Mouse (Mus musculus): ENCODE measurements around the gene Fam71d. TPM values are rescaled to one million over a fixed set of nuclear protein-coding genes. Genes with fewer than 3 reads are reported as not detected.

Gene Fam71d
- 0.19 TPM in 1 of 2 replicates, not detected in the other for polyA plus RNA-seq (2014; fragmentation: Nextera tagmentation; extraction: Ambion mirVana)

GRCm38 (mm10) chr12:78691325-78691724 lies at the start of gene Fam71d:
Fam71d (plus strand) TSS chr12:78691535.
- H3K27me3 ChIP-seq (ENCODE audit: control insufficient read depth, insufficient read depth, low read length) = no peaks in the 10 kb centered on the region
- H3K4me1 ChIP-seq (replicated peaks; ENCODE audit: control insufficient read depth, insufficient read depth, low read length) = no peaks in the 10 kb centered on the region
- ATAC-seq (ENCODE audit: low FRiP score) (no peak), DNase-seq (ENCODE audit: low spot score) (no peak)
- H3K9me3 ChIP-seq (ENCODE audit: control insufficient read depth, low read length) = no peaks in the 10 kb centered on the region
- no peaks in the 10 kb centered on the region for H3K36me3 ChIP-seq (ENCODE audit: control insufficient read depth, insufficient read depth, low read length)
- no peak within 1 kb of the TSS for H3K4me2 ChIP-seq (replicated peaks; ENCODE audit: low read depth, low read length)
- no peak within 1 kb of the TSS for H3K27ac ChIP-seq (ENCODE audit: low read depth, low read length)
- H3K4me3 ChIP-seq (ENCODE audit: low read depth, low read length) = no peak within 1 kb of the TSS
- H3K9ac ChIP-seq (ENCODE audit: low read depth, low read length) = no peak within 1 kb of the TSS
- 84% methylated on average over 1 of the region's 1 CpGs for WGBS

- no peak overlapping the region for H3K4me2 ChIP-seq (replicated peaks; ENCODE audit: low read depth, low read length)
- H3K27ac ChIP-seq (ENCODE audit: low read depth, low read length) = no peak overlapping the region
- 80% methylated on average over 2 of the region's 2 CpGs for WGBS
- H3K27me3 ChIP-seq (ENCODE audit: control insufficient read depth, insufficient read depth, low read length) = no peaks in the 10 kb centered on the region
- H3K4me1 ChIP-seq (replicated peaks; ENCODE audit: control insufficient read depth, insufficient read depth, low read length) = no peaks in the 10 kb centered on the region
- no peak overlapping the region for H3K4me3 ChIP-seq (ENCODE audit: low read depth, low read length)
- H3K36me3 ChIP-seq (ENCODE audit: control insufficient read depth, insufficient read depth, low read length) = no peaks in the 10 kb centered on the region
- no peaks in the 10 kb centered on the region for H3K9me3 ChIP-seq (ENCODE audit: control insufficient read depth, low read length)
- no peak overlapping the region for H3K9ac ChIP-seq (ENCODE audit: low read depth, low read length)
- ATAC-seq (ENCODE audit: low FRiP score) = no peak
- no peak for DNase-seq (ENCODE audit: low spot score)
Measured at GRCm38 (mm10) chr12:78643691-78644090, 47.6 kb upstream of the Fam71d start.

GRCm38 (mm10) chr12:78645282-78645681 lies 46.1 kb upstream of the Fam71d start:
- Histone ChIP-seq H3K4me1 (replicated peaks; ENCODE audit: control insufficient read depth, insufficient read depth, low read length) (no peaks in the 10 kb centered on the region), H3K27ac (ENCODE audit: low read depth, low read length) (no peak overlapping the region), H3K9me3 (ENCODE audit: control insufficient read depth, low read length) (no peaks in the 10 kb centered on the region), H3K27me3 (ENCODE audit: control insufficient read depth, insufficient read depth, low read length) (no peaks in the 10 kb centered on the region), H3K4me3 (ENCODE audit: low read depth, low read length) (no peak overlapping the region), H3K4me2 (replicated peaks; ENCODE audit: low read depth, low read length) (no peak overlapping the region), H3K36me3 (ENCODE audit: control insufficient read depth, insufficient read depth, low read length) (no peaks in the 10 kb centered on the region), H3K9ac (ENCODE audit: low read depth, low read length) (no peak overlapping the region)
- no peak for ATAC-seq (ENCODE audit: low FRiP score)
- DNase-seq (ENCODE audit: low spot score) = no peak
- WGBS = 97% methylated on average over 1 of the region's 1 CpGs

GRCm38 (mm10) chr12:78659718-78660304 lies 31.5 kb upstream of the Fam71d start:
- no peak overlapping the region for H3K4me3 ChIP-seq (ENCODE audit: low read depth, low read length)
- H3K27me3 ChIP-seq (ENCODE audit: control insufficient read depth, insufficient read depth, low read length) = no peaks in the 10 kb centered on the region
- H3K4me2 ChIP-seq (replicated peaks; ENCODE audit: low read depth, low read length) = no peak overlapping the region
- ATAC-seq (ENCODE audit: low FRiP score) (no peak), DNase-seq (ENCODE audit: low spot score) (no peak)
- H3K27ac ChIP-seq (ENCODE audit: low read depth, low read length) = no peak overlapping the region
- H3K9me3 ChIP-seq (ENCODE audit: control insufficient read depth, low read length) = no peaks in the 10 kb centered on the region
- no peaks in the 10 kb centered on the region for H3K36me3 ChIP-seq (ENCODE audit: control insufficient read depth, insufficient read depth, low read length)
- no peaks in the 10 kb centered on the region for H3K4me1 ChIP-seq (replicated peaks; ENCODE audit: control insufficient read depth, insufficient read depth, low read length)
- H3K9ac ChIP-seq (ENCODE audit: low read depth, low read length) = no peak overlapping the region
- WGBS = 77% methylated on average over 2 of the region's 2 CpGs

- no peaks in the 10 kb centered on the region for H3K9me3 ChIP-seq (ENCODE audit: control insufficient read depth, low read length)
- no peak overlapping the region for H3K4me3 ChIP-seq (ENCODE audit: low read depth, low read length)
- no peak overlapping the region for H3K4me2 ChIP-seq (replicated peaks; ENCODE audit: low read depth, low read length)
- H3K27ac ChIP-seq (ENCODE audit: low read depth, low read length) = no peak overlapping the region
- 91% methylated on average over 5 of the region's 5 CpGs for WGBS
- H3K27me3 ChIP-seq (ENCODE audit: control insufficient read depth, insufficient read depth, low read length) = no peaks in the 10 kb centered on the region
- no peaks in the 10 kb centered on the region for H3K36me3 ChIP-seq (ENCODE audit: control insufficient read depth, insufficient read depth, low read length)
- no peak for ATAC-seq (ENCODE audit: low FRiP score)
- no peaks in the 10 kb centered on the region for H3K4me1 ChIP-seq (replicated peaks; ENCODE audit: control insufficient read depth, insufficient read depth, low read length)
- no peak for DNase-seq (ENCODE audit: low spot score)
- no peak overlapping the region for H3K9ac ChIP-seq (ENCODE audit: low read depth, low read length)
Measured at GRCm38 (mm10) chr12:78678101-78678806, 13.1 kb upstream of the Fam71d start.

- 91% methylated on average over 2 of the region's 2 CpGs for WGBS
- Histone ChIP-seq H3K4me2 (replicated peaks; ENCODE audit: low read depth, low read length) (no peak overlapping the region), H3K27me3 (ENCODE audit: control insufficient read depth, insufficient read depth, low read length) (no peaks in the 10 kb centered on the region), H3K9ac (ENCODE audit: low read depth, low read length) (no peak overlapping the region), H3K9me3 (ENCODE audit: control insufficient read depth, low read length) (no peaks in the 10 kb centered on the region), H3K4me1 (replicated peaks; ENCODE audit: control insufficient read depth, insufficient read depth, low read length) (no peaks in the 10 kb centered on the region), H3K4me3 (ENCODE audit: low read depth, low read length) (no peak overlapping the region), H3K27ac (ENCODE audit: low read depth, low read length) (no peak overlapping the region), H3K36me3 (ENCODE audit: control insufficient read depth, insufficient read depth, low read length) (no peaks in the 10 kb centered on the region)
- DNase-seq (ENCODE audit: low spot score) (no peak), ATAC-seq (ENCODE audit: low FRiP score) (no peak)
Measured at GRCm38 (mm10) chr12:78678807-78679189, 12.5 kb upstream of the Fam71d start.

GRCm38 (mm10) chr12:78681048-78681447 lies 10.3 kb upstream of the Fam71d start:
- no peak overlapping the region for H3K9ac ChIP-seq (ENCODE audit: low read depth, low read length)
- DNase-seq (ENCODE audit: low spot score) (no peak), ATAC-seq (ENCODE audit: low FRiP score) (no peak)
- no peak overlapping the region for H3K27ac ChIP-seq (ENCODE audit: low read depth, low read length)
- H3K36me3 ChIP-seq (ENCODE audit: control insufficient read depth, insufficient read depth, low read length) = no peaks in the 10 kb centered on the region
- 89% methylated on average over 2 of the region's 2 CpGs for WGBS
- no peaks in the 10 kb centered on the region for H3K9me3 ChIP-seq (ENCODE audit: control insufficient read depth, low read length)
- no peaks in the 10 kb centered on the region for H3K27me3 ChIP-seq (ENCODE audit: control insufficient read depth, insufficient read depth, low read length)
- no peaks in the 10 kb centered on the region for H3K4me1 ChIP-seq (replicated peaks; ENCODE audit: control insufficient read depth, insufficient read depth, low read length)
- H3K4me3 ChIP-seq (ENCODE audit: low read depth, low read length) = no peak overlapping the region
- H3K4me2 ChIP-seq (replicated peaks; ENCODE audit: low read depth, low read length) = no peak overlapping the region

- Histone ChIP-seq H3K4me3 (ENCODE audit: low read depth, low read length) (no peak overlapping the region), H3K27me3 (ENCODE audit: control insufficient read depth, insufficient read depth, low read length) (no peaks in the 10 kb centered on the region), H3K4me2 (replicated peaks; ENCODE audit: low read depth, low read length) (no peak overlapping the region), H3K4me1 (replicated peaks; ENCODE audit: control insufficient read depth, insufficient read depth, low read length) (no peaks in the 10 kb centered on the region), H3K9ac (ENCODE audit: low read depth, low read length) (no peak overlapping the region), H3K27ac (ENCODE audit: low read depth, low read length) (no peak overlapping the region), H3K9me3 (ENCODE audit: control insufficient read depth, low read length) (no peaks in the 10 kb centered on the region), H3K36me3 (ENCODE audit: control insufficient read depth, insufficient read depth, low read length) (no peaks in the 10 kb centered on the region)
- no peak for ATAC-seq (ENCODE audit: low FRiP score)
- DNase-seq (ENCODE audit: low spot score) = no peak
- 82% methylated on average over 4 of the region's 4 CpGs for WGBS
Measured at GRCm38 (mm10) chr12:78682279-78682678, 9.1 kb upstream of the Fam71d start.

GRCm38 (mm10) chr12:78685669-78686215 lies 5.6 kb upstream of the Fam71d start:
- Histone ChIP-seq H3K9ac (ENCODE audit: low read depth, low read length) (no peak overlapping the region), H3K4me1 (replicated peaks; ENCODE audit: control insufficient read depth, insufficient read depth, low read length) (no peaks in the 10 kb centered on the region), H3K4me2 (replicated peaks; ENCODE audit: low read depth, low read length) (no peak overlapping the region), H3K27ac (ENCODE audit: low read depth, low read length) (no peak overlapping the region), H3K4me3 (ENCODE audit: low read depth, low read length) (no peak overlapping the region), H3K9me3 (ENCODE audit: control insufficient read depth, low read length) (no peaks in the 10 kb centered on the region), H3K27me3 (ENCODE audit: control insufficient read depth, insufficient read depth, low read length) (no peaks in the 10 kb centered on the region), H3K36me3 (ENCODE audit: control insufficient read depth, insufficient read depth, low read length) (no peaks in the 10 kb centered on the region)
- 85% methylated on average over 1 of the region's 1 CpGs for WGBS
- DNase-seq (ENCODE audit: low spot score) (no peak), ATAC-seq (ENCODE audit: low FRiP score) (no peak)

Measured in hindbrain, embryonic 11.5 days (tissue).